Mouse (Mus musculus) kidney, embryonic 15.5 days (tissue): ENCODE data around the gene Epha1. TPM values are rescaled to one million over a fixed set of nuclear protein-coding genes. Genes with fewer than 3 reads are reported as not detected.

Experiments used
- ATAC-seq: fragments of 200-750 bp; cut with Nextera tagmentation; replicated peaks from 2 replicates; pipeline ENCODE4 v1.8.0; 2017; ENCODE audit warnings: moderate TSS enrichment; ENCODE audit not compliant: low FRiP score
- H3K27ac ChIP-seq: fragments of 300-500 bp; sonication (generic); 2 replicates; pipeline ENCODE4 v1.5.1; 2015; ENCODE audit warnings: mild to moderate bottlenecking, inconsistent platforms
- H3K27me3 ChIP-seq: fragments of 300-500 bp; sonication (generic); 2 replicates; pipeline ENCODE4 v1.6.1; 2015; ENCODE audit warnings: inconsistent platforms
- H3K36me3 ChIP-seq: fragments of 300-500 bp; sonication (generic); 2 replicates; pipeline ENCODE4 v1.6.1; 2015; ENCODE audit warnings: inconsistent platforms
- H3K4me1 ChIP-seq: fragments of 300-500 bp; sonication (generic); 2 replicates; pipeline ENCODE4 v1.6.1; 2015; ENCODE audit warnings: inconsistent platforms
- H3K4me2 ChIP-seq: fragments of 300-500 bp; sonication (generic); 2 replicates; pipeline ENCODE4 v1.6.1; 2015; ENCODE audit warnings: moderate library complexity, mild to moderate bottlenecking, inconsistent platforms
- H3K4me3 ChIP-seq: fragments of 300-500 bp; sonication (generic); replicated peaks from 2 replicates; pipeline ENCODE4 v1.5.1; 2015; ENCODE audit warnings: mild to moderate bottlenecking, inconsistent platforms
- H3K9ac ChIP-seq: fragments of 300-500 bp; sonication (generic); 2 replicates; pipeline ENCODE4 v1.6.1; 2015; ENCODE audit warnings: mild to moderate bottlenecking, inconsistent platforms
- H3K9me3 ChIP-seq: fragments of 300-500 bp; sonication (generic); replicated peaks from 2 replicates; pipeline ENCODE4 v1.6.1; 2016; ENCODE audit warnings: inconsistent platforms
- WGBS: fragments of 180-500 bp; shearing (Covaris S2); methylation state at CpG from one replicate; pipeline ENCODE4 v1.1.7; 2015; ENCODE audit warnings: mixed read lengths; 5-methylcytosine and 5-hydroxymethylcytosine counted together
- polyA plus RNA-seq: library from polyadenylated mRNA; unstranded; fragments of >200 nt; fragmentation: Nextera tagmentation; extraction: Ambion mirVana; gene quantifications from 2 replicates; pipeline ENCODE4 v1.2.1, GENCODE M21; 2015

Epha1 gene
- polyA plus RNA-seq, 1 experiment from 2014 or later: 7.5 TPM

DNA sequence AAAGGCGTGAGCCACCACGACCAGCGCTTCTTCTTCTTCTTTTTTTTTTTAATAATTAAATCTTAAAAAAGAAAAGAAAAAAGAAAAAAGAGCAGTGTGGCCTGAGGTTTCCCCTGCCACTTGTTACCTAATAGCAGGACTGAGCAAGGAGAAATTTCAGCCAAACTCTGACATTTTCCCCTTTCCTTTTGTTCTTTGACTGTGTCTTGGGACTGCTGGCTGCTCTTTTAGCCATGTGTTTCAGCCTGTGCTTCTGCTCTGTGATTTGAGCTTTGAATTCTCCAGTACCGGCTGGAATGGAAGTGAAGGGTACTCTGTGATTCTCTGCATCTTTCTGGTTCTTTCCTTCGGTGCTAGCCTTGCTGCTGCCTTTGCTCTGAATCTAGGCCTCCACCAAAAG lies 10.3 kb upstream of the Epha1 start:
- Histone ChIP-seq H3K9me3 (no peaks in the 10 kb centered on the region), H3K36me3 (no peaks in the 10 kb centered on the region), H3K9ac (no peak overlapping the region), H3K27ac (no peak overlapping the region), H3K4me3 (no peak overlapping the region), H3K4me2 (no peak overlapping the region), H3K27me3 (no peaks in the 10 kb centered on the region), H3K4me1 (peaks cover 16% of the 10 kb centered on the region)
- ATAC-seq: no peak
- WGBS: 93% methylated on average over 5 of the region's 5 CpGs

DNA sequence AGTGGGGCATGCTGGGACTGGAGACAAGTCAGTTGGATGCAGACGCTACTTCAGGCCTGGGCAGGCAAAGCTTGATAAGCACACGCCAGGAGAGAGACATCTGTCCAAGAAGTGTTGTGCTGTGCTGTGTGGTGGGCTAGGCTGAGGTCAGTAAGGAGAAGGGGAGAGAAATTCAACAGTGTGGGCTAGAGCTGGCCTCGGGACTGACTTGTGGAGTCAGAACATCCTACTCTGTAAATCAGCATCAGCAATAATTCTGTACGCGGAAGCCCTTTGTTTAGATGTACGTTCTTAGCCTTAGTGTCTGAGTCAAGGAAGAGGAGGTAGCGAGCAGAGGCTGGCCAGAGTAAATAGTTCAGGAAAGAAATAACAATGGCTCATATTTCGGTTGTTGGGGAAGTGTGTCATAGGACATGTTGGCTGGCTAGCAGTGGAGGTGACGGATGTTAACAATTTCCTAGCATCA lies 8.9 kb upstream of the Epha1 start:
- Histone ChIP-seq H3K9me3 (no peaks in the 10 kb centered on the region), H3K4me2 (peak overlapping the region; percentile 9; the same call in 1 of the 2 replicates), H3K27ac (peak overlapping the region; percentile 83), H3K36me3 (no peaks in the 10 kb centered on the region), H3K4me1 (peaks cover 16% of the 10 kb centered on the region), H3K27me3 (no peaks in the 10 kb centered on the region), H3K9ac (no peak overlapping the region), H3K4me3 (no peak overlapping the region)
- peak; percentile 76 for ATAC-seq
- WGBS: 31% methylated on average over 9 of the region's 9 CpGs

DNA sequence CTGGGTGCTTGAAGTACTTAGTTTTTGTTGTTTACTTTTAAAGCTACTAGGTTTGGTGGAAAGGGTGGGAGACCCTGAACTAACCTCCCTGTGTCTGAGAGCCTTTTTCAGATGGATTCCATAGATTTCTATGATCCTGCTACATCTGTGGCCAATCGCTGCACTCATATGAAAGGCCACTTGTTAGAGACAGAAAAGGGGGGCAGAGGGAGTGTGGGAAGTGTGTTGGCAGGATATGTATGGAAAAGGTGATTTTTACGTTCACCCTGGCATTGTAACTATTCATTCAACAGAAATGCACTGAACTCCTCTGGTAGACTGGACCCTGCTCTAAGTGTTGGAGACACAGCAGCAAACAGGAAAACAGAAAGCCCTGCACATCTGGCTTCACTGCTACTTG lies 8.2 kb upstream of the Epha1 start:
- H3K4me3 ChIP-seq: no peak overlapping the region
- no peak overlapping the region for H3K27ac ChIP-seq
- no peak overlapping the region for H3K4me2 ChIP-seq
- 67% methylated on average over 2 of the region's 2 CpGs for WGBS
- peaks cover 21% of the 10 kb centered on the region for H3K4me1 ChIP-seq
- no peaks in the 10 kb centered on the region for H3K36me3 ChIP-seq
- H3K9me3 ChIP-seq: no peaks in the 10 kb centered on the region
- H3K9ac ChIP-seq: no peak overlapping the region
- no peaks in the 10 kb centered on the region for H3K27me3 ChIP-seq
- ATAC-seq: no peak

DNA sequence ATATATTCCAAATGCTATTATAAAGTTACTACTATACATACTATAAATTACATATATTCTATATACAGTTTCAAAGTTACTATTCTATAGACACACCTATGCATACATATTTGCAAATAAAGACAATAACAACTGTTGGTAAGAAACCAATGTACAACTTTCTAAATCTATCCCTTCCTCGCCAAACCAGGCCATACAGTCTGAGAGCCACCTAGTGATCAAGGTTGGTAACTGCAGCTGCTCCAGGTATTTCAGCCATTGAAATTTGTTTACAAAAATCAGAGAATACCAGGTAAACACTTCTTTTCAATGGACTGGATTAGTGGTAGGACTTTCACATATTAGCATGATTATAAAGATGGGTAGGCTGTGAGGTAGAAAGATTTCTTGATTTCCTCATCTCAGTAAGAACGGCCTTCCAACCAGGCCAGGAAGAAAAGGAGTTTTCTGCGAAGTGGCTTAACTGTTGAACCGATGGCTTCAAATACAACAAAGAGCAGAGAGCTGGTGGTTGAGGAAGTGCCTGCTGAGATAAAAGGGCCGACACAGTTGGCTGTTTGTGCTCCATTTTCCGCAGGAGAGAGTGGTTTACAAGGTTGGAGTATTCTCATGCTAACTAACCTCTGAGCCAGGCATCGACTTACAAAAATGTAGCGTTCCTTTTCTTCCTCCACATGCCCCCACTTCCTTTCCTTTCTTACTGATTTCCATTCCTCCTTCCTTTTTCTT lies 7.5 kb upstream of the Epha1 start:
- H3K27ac ChIP-seq: no peak overlapping the region
- WGBS: 15% methylated on average over 8 of the region's 8 CpGs

DNA sequence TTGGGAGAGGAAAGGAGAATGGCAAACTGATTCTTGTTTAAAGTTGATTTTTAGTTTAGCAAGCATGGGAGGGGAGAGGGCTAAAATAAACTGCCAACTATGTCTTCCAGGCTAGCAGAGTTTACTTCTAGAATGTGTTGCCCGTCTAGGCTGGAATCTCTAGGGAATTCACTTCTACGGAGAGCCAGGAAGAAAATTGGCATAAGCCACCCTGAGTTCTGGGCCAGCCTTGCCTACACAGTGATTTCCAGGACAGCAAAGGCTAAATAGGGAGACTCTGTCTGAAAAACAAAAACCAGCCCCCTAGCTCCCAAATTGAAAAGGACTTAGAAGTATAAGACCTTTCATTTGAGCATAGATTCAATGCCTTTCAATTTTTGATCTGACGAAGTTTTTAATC lies 6.5 kb upstream of the Epha1 start:
- Histone ChIP-seq H3K4me3 (no peak overlapping the region), H3K9me3 (no peaks in the 10 kb centered on the region), H3K9ac (no peak overlapping the region), H3K27me3 (no peaks in the 10 kb centered on the region), H3K4me1 (peaks cover 21% of the 10 kb centered on the region), H3K4me2 (no peak overlapping the region), H3K27ac (no peak overlapping the region), H3K36me3 (no peaks in the 10 kb centered on the region)
- no peak for ATAC-seq
- 59% methylated on average over 3 of the region's 3 CpGs for WGBS

More for the DNA sequence above, 7.5 kb upstream of the Epha1 start:
- Histone ChIP-seq H3K9ac (no peak overlapping the region), H3K9me3 (no peaks in the 10 kb centered on the region), H3K4me3 (no peak overlapping the region), H3K36me3 (no peaks in the 10 kb centered on the region), H3K27me3 (no peaks in the 10 kb centered on the region), H3K4me2 (no peak overlapping the region), H3K4me1 (peaks cover 21% of the 10 kb centered on the region)
- ATAC-seq: no peak

DNA sequence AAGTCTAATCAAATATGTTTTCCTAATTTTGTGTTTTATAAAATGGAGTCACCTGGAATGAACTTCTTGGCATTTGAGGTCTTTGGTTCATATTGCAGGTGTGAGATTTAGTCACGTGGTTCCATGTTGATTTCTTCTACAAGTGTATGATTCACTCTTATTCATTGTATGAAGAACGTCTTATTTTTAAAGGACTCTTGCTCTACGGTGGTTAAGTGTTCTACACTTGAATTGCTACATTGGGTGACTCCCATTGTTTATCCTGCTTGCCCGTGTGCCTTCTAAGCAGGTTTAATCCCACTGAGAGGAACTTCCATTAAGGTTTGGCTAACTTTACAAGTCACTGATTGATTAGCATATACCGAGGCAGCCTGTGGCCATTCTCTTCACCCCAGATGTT lies 4.2 kb upstream of the Epha1 start:
- Histone ChIP-seq H3K27ac (no peak overlapping the region), H3K36me3 (no peaks in the 10 kb centered on the region), H3K9me3 (no peaks in the 10 kb centered on the region), H3K4me3 (no peak overlapping the region), H3K4me1 (peaks cover 32% of the 10 kb centered on the region), H3K27me3 (no peaks in the 10 kb centered on the region), H3K9ac (no peak overlapping the region), H3K4me2 (no peak overlapping the region)
- ATAC-seq: no peak
- WGBS: 81% methylated on average over 5 of the region's 5 CpGs

DNA sequence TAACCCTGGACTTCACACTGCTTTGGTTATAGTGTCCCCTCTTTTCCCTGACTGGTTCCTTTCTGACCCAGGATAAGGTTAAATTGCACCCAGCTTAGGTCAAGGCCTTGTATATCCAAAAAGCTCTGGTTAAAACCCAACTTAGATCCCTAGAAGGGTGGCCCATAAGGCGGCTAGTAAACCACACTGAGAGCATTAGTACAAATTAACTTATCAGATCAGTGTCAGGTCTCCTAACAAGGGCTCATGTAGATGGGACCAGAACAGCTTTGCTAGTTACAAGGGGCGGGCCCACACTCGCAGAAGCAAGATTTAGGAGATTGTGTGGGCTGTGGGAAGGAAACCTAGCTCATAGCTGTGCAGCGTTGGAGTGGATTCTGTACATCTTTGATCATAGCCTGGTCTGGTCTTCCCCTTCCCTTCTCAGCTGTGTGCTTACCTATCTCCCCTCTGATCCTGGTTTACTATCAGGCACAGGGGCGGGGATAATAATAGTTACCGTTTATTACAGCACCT lies 3.5 kb upstream of the Epha1 start:
- 58% methylated on average over 6 of the region's 6 CpGs for WGBS
- no peak overlapping the region for H3K4me3 ChIP-seq
- H3K9me3 ChIP-seq: no peaks in the 10 kb centered on the region
- H3K9ac ChIP-seq: no peak overlapping the region
- H3K27ac ChIP-seq: peak overlapping the region; percentile 59
- no peak for ATAC-seq
- H3K36me3 ChIP-seq: no peaks in the 10 kb centered on the region
- no peaks in the 10 kb centered on the region for H3K27me3 ChIP-seq
- H3K4me1 ChIP-seq: peaks cover 33% of the 10 kb centered on the region
- no peak overlapping the region for H3K4me2 ChIP-seq

DNA sequence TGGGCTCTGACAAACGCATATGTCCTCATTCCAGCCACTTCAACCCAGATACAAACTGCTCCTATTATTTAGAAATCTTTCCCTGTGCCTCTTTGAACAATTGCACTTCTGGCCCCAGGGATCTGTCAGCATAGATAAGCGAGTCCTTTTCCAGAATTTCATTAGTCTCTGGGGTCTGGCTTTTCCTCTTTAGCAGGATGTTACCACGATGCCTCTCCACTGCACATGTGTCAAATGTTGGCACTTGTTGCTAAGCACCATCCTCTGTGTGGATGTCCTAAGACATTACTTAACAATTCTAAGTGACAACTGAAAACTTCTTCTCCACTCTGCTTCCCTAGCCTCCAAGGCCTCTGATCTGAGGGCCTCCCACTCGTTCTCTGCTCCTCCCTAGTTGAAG lies 2.9 kb upstream of the Epha1 start:
- no peaks in the 10 kb centered on the region for H3K9me3 ChIP-seq
- H3K4me1 ChIP-seq: peaks cover 29% of the 10 kb centered on the region
- no peaks in the 10 kb centered on the region for H3K27me3 ChIP-seq
- ATAC-seq: no peak
- H3K4me3 ChIP-seq: no peak overlapping the region
- H3K27ac ChIP-seq: peak overlapping the region; percentile 59
- 42% methylated on average over 4 of the region's 4 CpGs for WGBS
- H3K4me2 ChIP-seq: no peak overlapping the region
- no peak overlapping the region for H3K9ac ChIP-seq
- no peaks in the 10 kb centered on the region for H3K36me3 ChIP-seq

DNA sequence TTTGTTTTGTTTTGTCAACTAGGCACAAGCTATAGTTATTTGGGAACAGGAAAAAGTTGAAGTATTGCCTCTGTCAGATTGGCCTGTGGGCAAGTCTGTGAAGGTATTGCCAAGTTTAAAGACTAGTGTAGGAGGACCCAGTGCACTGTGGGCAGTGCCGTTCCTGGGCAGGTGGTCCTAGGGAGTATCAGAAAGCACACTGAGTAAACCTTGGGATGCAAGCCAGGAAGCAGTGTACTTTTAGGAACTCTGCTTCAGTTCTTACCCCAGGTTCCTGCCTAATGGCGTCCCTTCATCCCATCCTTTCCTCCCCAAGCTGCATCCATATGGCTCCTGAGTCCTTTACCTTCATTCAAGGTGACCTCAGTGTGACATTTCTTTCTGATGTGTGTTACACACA lies 2.1 kb upstream of the Epha1 start:
- WGBS: 74% methylated on average over 2 of the region's 2 CpGs
- Histone ChIP-seq H3K27me3 (no peaks in the 10 kb centered on the region), H3K36me3 (no peaks in the 10 kb centered on the region), H3K9ac (no peak overlapping the region), H3K9me3 (no peaks in the 10 kb centered on the region), H3K4me2 (no peak overlapping the region), H3K27ac (no peak overlapping the region), H3K4me1 (peaks cover 32% of the 10 kb centered on the region), H3K4me3 (no peak overlapping the region)
- ATAC-seq: no peak

DNA sequence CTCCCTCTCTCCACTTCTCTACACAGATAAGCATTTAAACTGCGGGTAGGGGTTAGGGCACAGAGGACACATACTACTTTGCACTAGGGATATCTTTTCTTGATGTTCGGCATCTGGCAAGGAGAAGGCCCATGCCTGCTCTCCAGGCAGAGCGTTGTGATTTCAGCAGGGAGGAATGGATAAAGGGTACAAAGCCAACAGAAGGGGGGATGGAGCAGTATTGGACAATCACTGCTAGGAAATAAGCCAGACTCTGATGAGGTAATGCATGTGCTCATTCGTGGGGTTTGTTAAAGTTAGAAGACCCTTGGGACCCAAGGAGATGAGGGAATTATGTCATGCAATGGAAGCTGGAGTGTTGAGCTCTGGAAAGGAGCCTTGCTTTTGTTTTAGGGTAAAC lies 1.6 kb upstream of the Epha1 start:
- 73% methylated on average over 4 of the region's 4 CpGs for WGBS
- Histone ChIP-seq H3K4me3 (no peak overlapping the region), H3K9me3 (no peaks in the 10 kb centered on the region)

DNA sequence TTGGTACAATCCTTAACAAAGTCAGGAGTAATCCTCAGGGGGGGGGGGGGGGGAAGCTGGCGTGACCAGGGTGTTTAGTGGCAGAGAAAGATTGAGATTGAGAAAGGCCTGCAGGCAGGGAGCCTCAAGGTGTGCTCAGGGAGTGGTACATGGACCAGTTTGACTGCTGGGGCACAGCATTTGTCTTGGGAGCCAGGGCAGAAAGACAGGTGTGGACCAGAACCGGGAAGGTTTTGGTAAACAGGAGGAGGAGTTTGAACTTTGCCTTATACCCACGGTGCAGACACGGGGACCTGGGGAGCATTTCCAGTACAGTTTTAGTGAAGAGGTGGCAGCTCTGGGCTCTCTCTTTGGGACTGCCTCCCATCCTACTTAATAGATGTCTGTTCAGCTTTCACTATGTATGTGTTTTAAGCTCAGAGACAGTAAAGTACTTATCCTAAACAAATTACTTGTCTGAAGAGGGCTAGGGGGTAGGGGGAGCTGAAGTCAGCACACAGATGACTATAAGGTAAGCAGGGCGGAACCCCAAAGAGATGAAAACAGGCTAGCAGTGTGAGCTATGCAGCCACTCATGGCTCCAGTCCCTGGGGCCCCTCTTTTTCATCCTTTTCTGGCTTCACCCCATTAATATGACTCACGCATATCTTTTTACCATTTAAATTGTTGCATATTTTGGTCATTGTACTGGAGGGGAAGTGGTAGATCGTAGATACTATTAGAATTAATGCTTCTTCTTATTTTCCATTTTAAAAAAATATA lies 782 bp upstream of the Epha1 start:
- no peak overlapping the region for H3K27ac ChIP-seq
- peak overlapping the region; percentile 92 for H3K4me2 ChIP-seq
- WGBS: 51% methylated on average over 6 of the region's 7 CpGs
- peaks cover 32% of the 10 kb centered on the region for H3K4me1 ChIP-seq
- H3K9me3 ChIP-seq: no peaks in the 10 kb centered on the region
- peak overlapping the region; percentile 64; the same call in 1 of the 2 replicates for H3K9ac ChIP-seq
- peak; percentile 18; the same call in 1 of the 2 replicates for ATAC-seq
- H3K4me3 ChIP-seq: peak overlapping the region; percentile 64
- no peaks in the 10 kb centered on the region for H3K36me3 ChIP-seq
- H3K27me3 ChIP-seq: no peaks in the 10 kb centered on the region

More for the DNA sequence above, 1.6 kb upstream of the Epha1 start:
- H3K27me3 ChIP-seq: no peaks in the 10 kb centered on the region
- H3K9ac ChIP-seq: no peak overlapping the region
- no peak overlapping the region for H3K27ac ChIP-seq
- H3K36me3 ChIP-seq: no peaks in the 10 kb centered on the region
- H3K4me2 ChIP-seq: no peak overlapping the region
- ATAC-seq: no peak
- peaks cover 32% of the 10 kb centered on the region for H3K4me1 ChIP-seq

DNA sequence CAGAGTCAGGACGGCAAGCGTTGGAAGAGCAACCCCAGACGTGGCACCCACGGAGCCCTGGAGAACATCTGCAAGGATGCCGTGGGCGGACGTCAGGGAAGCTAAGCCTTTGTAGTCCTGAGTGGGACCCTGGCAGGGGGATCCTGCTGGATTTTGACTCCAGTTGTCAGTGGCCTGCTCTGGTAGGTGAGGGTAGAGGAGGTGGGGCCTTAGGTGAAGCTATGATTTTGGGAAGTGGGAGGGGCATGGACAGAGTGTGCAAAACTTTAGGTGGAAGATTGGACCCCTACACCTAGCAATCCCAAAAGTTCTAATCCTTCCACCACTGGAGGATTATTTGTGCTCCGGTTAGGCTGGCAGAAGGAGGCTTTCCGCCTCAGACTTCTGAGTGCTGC lies 650 bp downstream of the Epha1 start:
- Histone ChIP-seq H3K36me3 (no peaks in the 10 kb centered on the region), H3K27ac (peak overlapping the region; percentile 59; the same call in 1 of the 2 replicates), H3K9me3 (no peaks in the 10 kb centered on the region), H3K4me1 (peaks cover 32% of the 10 kb centered on the region), H3K27me3 (no peaks in the 10 kb centered on the region), H3K9ac (peak overlapping the region; percentile 64; the same call in 1 of the 2 replicates), H3K4me3 (peak overlapping the region; percentile 64), H3K4me2 (peak overlapping the region; percentile 92)
- peak; percentile 4; the same call in 1 of the 2 replicates for ATAC-seq
- 22% methylated on average over 9 of the region's 9 CpGs for WGBS
